Mouse (Mus musculus) olfactory bulb, adult 2 months (tissue): ENCODE measurements around the gene Fam170b.

Experiments
- CTCF ChIP-seq: fragments of 200-500 bp; IDR thresholded peaks from 2 replicates; pipeline ENCODE4 v1.5.1; 2012; ENCODE audit warnings: low read depth, mild to moderate bottlenecking, low read length, moderate library complexity; ENCODE audit not compliant: insufficient read depth
- POLR2A ChIP-seq: fragments of 200-500 bp; IDR thresholded peaks from 2 replicates; pipeline ENCODE4 v1.6.1; 2012; ENCODE audit warnings: mild to moderate bottlenecking, low read depth, low read length, moderate library complexity; ENCODE audit not compliant: insufficient read depth

DNA sequence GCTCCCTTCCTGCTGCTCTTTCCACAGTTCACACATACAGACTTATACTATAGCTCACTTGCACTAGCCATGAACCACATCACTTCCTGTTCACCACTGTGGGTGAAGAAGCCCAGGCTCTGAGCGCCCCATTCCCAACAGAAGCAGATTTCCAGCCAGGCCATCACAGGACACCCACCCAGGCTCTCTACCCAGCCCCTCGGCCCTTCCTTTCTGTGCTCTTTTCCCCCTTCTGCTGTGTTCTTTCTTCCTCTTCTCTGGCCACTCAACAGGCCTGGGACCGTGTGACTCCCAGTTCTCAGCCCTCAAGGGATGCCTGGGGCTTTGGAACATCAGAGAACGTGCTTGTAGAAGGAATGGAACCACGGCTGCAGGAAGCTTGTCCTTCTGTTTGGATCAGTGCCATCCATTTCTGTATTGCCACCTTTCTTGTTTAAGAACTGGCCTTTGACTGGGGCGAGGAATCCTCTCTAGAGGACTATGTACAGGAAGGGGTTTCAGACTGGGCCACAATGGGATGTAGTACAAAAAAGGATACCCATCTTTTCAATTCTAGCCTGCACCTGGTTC, 25.3 kb downstream of the Fam170b start:
- TF ChIP-seq CTCF (no peak), POLR2A (no peak)
